Mouse (Mus musculus): ENCODE results near the gene Abhd18. TPM values are rescaled to one million over a fixed set of nuclear protein-coding genes. Genes with fewer than 3 reads are reported as not detected.

Gene Abhd18
- polyA plus RNA-seq, 1 experiment from 2014 or later: 8.1 TPM

DNA sequence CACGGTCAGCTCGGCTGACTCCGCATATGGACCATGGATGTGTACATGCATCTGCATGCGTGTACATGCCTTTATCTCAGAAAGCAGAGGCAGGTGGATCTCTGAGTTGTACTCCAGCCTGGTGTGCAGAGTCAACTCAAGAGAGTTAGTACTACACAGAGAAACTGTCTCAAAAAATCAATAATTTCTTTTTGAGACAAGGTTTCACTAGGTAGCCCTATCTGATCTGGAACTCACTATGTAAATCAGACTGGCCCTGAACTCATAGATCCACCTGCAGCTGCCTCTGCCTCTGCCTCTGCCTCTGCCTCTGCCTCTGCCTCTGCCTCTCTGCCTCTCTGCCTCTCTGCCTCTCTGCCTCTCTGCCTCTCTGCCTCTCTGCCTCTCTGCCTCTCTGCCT lies 91.8 kb downstream of the Abhd18 start:
- Histone ChIP-seq H3K27ac (ENCODE audit: low read depth, low read length) (no peak overlapping the region), H3K4me1 (replicated peaks; ENCODE audit: control insufficient read depth, insufficient read depth, low read length) (no peaks in the 10 kb centered on the region), H3K4me3 (ENCODE audit: low read depth, low read length) (no peak overlapping the region), H3K27me3 (replicated peaks; ENCODE audit: control insufficient read depth, insufficient read depth, low read length) (no peaks in the 10 kb centered on the region), H3K36me3 (ENCODE audit: control insufficient read depth, insufficient read depth, low read length) (peaks cover 6% of the 10 kb centered on the region; the same call in 1 of the 2 replicates), H3K9ac (ENCODE audit: low read depth, low read length) (no peak overlapping the region), H3K4me2 (no peak overlapping the region), H3K9me3 (ENCODE audit: control insufficient read depth, low read length) (no peaks in the 10 kb centered on the region)
- 91% methylated on average over 4 of the region's 4 CpGs for WGBS
- no peak for DNase-seq (ENCODE audit: low spot score)
- no peak for ATAC-seq (replicated peaks; ENCODE audit: low FRiP score)

DNA sequence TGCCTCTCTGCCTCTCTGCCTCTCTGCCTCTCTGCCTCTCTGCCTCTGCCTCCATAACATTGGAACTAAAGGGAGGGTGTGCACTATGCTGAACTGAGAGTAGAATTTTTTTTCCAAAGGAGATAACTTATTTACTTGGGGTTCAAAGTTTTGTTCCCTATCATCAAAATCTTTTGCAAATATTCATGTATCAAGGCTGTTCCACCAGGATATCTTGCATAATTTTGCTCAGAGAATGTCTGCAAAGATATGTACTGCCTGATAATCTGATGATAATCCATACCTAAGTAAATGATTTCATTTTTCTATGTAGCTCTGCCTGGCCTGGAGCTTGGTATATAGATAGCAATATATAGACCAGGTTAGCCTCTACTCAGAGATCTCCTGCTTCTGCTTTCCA lies 92.2 kb downstream of the Abhd18 start:
- no peak for DNase-seq (ENCODE audit: low spot score)
- no peak overlapping the region for H3K9ac ChIP-seq (ENCODE audit: low read depth, low read length)
- H3K36me3 ChIP-seq (ENCODE audit: control insufficient read depth, insufficient read depth, low read length): 0 out of 2 replicates have a peak, but pooled peaks cover 2% of the 10 kb centered on the region
- H3K9me3 ChIP-seq (ENCODE audit: control insufficient read depth, low read length): no peaks in the 10 kb centered on the region
- no peak overlapping the region for H3K4me3 ChIP-seq (ENCODE audit: low read depth, low read length)
- no peak overlapping the region for H3K27ac ChIP-seq (ENCODE audit: low read depth, low read length)
- ATAC-seq (replicated peaks; ENCODE audit: low FRiP score): no peak
- no peak overlapping the region for H3K4me2 ChIP-seq
- H3K27me3 ChIP-seq (replicated peaks; ENCODE audit: control insufficient read depth, insufficient read depth, low read length): no peaks in the 10 kb centered on the region
- no peaks in the 10 kb centered on the region for H3K4me1 ChIP-seq (replicated peaks; ENCODE audit: control insufficient read depth, insufficient read depth, low read length)

DNA sequence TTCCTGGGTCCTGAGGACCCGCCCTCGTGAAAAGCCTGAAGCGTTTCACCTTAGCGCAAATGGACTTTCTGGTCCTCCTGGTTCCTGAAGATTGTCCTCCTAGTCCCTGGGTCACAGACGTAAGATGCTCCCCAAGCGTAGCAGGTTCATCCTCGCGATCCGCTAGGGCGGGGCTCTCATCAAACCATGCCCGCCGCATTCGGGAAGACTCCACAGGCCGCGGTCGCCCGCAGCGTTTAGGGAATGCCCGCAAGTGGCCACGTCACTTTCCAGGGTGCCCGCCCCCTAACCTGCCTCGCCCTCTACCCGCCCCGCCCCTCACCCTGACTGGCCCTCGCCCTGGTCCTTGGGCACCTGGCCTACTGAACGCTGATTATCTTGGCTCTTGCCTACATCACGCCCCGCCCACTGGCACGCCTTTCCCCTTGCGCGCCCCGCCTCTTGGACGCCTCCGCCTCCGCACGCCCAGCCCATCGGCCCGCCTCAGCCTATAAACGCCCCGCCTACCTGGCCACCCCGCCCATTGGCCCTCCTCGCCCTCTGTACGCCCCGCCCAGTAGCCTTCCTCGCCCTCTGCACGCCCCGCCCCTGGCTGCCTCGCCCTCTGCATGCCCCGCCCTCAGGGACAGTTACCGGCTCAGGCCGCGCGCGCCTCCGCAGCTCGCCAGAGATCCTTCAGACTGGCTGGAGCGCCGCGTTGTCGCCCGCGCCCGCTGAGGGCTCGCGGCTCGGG lies 102.6 kb downstream of the Abhd18 start, which contains the start of gene Larp1b:
Gene Larp1b (plus strand): TSS at position 659 of the 733 bp plus-strand sequence.
- peak within 1 kb of the TSS; percentile 73 for H3K9ac ChIP-seq (ENCODE audit: low read depth, low read length)
- DNase-seq (ENCODE audit: low spot score) (peak; percentile 100), ATAC-seq (replicated peaks; ENCODE audit: low FRiP score) (peak; percentile 92)
- no peaks in the 10 kb centered on the region for H3K9me3 ChIP-seq (ENCODE audit: control insufficient read depth, low read length)
- WGBS: under 1% methylated on average over 63 of the region's 66 CpGs
- H3K27ac ChIP-seq (ENCODE audit: low read depth, low read length): peak within 1 kb of the TSS; percentile 91
- H3K4me3 ChIP-seq (ENCODE audit: low read depth, low read length): peak within 1 kb of the TSS; percentile 78
- H3K27me3 ChIP-seq (replicated peaks; ENCODE audit: control insufficient read depth, insufficient read depth, low read length): peaks cover 6% of the 10 kb centered on the region; the same call in 1 of the 2 replicates
- no peaks in the 10 kb centered on the region for H3K4me1 ChIP-seq (replicated peaks; ENCODE audit: control insufficient read depth, insufficient read depth, low read length)
- no peaks in the 10 kb centered on the region for H3K36me3 ChIP-seq (ENCODE audit: control insufficient read depth, insufficient read depth, low read length)
- H3K4me2 ChIP-seq: peak within 1 kb of the TSS; percentile 86

DNA sequence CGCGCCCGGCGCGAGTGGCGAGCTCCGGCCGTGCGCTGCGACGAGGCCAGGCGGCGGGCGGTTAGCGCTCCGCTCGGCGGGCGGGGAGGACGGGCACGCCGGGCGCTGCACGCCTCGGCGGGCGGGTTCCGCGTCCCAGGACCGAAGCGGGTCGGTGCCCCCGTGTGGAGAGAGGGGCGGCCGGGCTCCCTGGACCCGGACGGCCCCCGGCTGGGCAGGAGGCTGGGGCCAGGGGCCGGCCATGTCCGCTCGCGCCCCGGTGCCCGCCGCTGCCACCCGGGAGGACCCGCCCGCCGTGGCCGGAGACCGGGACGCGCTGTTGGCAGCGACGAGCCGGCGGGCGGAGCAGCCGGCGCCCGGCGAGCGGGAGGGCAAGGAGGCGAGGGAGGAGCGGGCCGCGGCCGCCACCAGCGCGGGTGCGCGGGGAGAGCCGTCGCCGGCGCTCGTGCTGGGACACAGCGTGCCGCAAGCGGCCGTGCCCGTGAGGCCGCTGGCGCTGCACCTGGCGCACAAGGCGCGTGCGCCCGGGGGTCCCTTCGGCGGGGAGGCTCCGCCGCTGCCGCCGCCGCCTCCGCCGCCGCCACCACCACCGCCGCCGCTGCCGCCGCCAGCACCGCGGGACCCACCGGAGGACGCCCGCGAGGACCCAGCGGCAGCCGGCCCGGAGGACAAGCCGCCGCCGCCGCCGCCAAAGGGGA lies 103.3 kb downstream of the Abhd18 start:
- H3K9me3 ChIP-seq (ENCODE audit: control insufficient read depth, low read length): no peaks in the 10 kb centered on the region
- DNase-seq (ENCODE audit: low spot score) (no peak), ATAC-seq (replicated peaks; ENCODE audit: low FRiP score) (peak; percentile 24)
- peak overlapping the region; percentile 78 for H3K4me3 ChIP-seq (ENCODE audit: low read depth, low read length)
- H3K9ac ChIP-seq (ENCODE audit: low read depth, low read length): peak overlapping the region; percentile 73
- WGBS: 1% methylated on average over 60 of the region's 118 CpGs
- peak overlapping the region; percentile 91 for H3K27ac ChIP-seq (ENCODE audit: low read depth, low read length)
- no peaks in the 10 kb centered on the region for H3K36me3 ChIP-seq (ENCODE audit: control insufficient read depth, insufficient read depth, low read length)
- peaks cover 6% of the 10 kb centered on the region; the same call in 1 of the 2 replicates for H3K27me3 ChIP-seq (replicated peaks; ENCODE audit: control insufficient read depth, insufficient read depth, low read length)
- no peaks in the 10 kb centered on the region for H3K4me1 ChIP-seq (replicated peaks; ENCODE audit: control insufficient read depth, insufficient read depth, low read length)
- peak overlapping the region; percentile 86 for H3K4me2 ChIP-seq

DNA sequence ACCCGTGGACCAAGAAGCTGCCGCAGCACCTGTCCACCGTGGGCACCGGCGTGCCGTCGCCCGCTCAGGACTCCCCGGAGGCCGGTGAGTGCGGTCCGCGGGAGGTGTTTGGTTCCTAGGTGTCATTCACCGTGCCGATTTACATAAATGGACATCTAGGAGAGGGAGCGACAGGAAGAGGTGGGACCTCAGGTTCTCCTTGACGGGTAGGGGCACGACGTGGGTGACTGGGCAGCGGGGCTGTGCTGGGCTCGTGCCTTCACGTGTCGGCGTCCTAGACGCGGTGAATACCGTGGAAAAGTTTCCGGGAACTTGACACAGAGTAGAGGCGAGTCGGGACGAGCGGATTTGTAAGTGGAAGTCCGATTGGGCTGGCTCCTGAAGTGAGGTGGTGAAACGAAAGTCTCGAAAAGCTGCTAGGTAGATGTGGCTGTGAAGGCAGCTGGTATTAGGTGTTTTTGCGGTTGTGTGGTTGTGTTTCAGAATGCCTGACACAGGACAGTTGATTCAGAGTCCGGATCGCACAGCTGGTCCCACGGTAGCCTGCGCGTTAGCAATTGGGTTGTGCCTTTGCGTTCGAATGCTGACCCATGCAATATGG lies 103.9 kb downstream of the Abhd18 start:
- H3K9me3 ChIP-seq (ENCODE audit: control insufficient read depth, low read length): no peaks in the 10 kb centered on the region
- under 1% methylated on average over 43 of the region's 43 CpGs for WGBS
- peak overlapping the region; percentile 73 for H3K9ac ChIP-seq (ENCODE audit: low read depth, low read length)
- H3K4me2 ChIP-seq: peak overlapping the region; percentile 86
- peak overlapping the region; percentile 91 for H3K27ac ChIP-seq (ENCODE audit: low read depth, low read length)
- H3K4me3 ChIP-seq (ENCODE audit: low read depth, low read length): peak overlapping the region; percentile 78
- peak; percentile 34; the same call in 1 of the 2 replicates for ATAC-seq (replicated peaks; ENCODE audit: low FRiP score)
- H3K27me3 ChIP-seq (replicated peaks; ENCODE audit: control insufficient read depth, insufficient read depth, low read length): peaks cover 6% of the 10 kb centered on the region; the same call in 1 of the 2 replicates
- H3K36me3 ChIP-seq (ENCODE audit: control insufficient read depth, insufficient read depth, low read length): no peaks in the 10 kb centered on the region
- peak; percentile 79 for DNase-seq (ENCODE audit: low spot score)
- H3K4me1 ChIP-seq (replicated peaks; ENCODE audit: control insufficient read depth, insufficient read depth, low read length): no peaks in the 10 kb centered on the region

DNA sequence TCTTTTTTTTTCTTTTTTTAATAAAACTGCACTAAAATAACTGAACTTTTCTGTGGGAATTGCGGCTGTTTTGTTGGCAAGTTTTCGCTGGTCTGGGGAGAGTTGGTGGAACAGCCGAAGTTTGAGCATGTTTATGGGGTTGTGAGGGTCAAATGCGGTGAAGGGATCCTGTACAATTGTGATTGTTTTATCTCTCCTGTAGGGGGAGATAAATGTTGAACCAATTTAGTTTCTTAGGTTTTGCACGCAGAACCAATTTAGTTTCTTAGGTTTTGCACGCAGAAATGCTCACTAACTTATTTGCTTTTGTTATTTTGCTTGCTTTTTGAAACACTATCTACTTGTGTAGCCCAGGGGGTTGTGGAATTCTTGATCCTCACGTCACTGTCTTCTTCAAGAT lies 104.6 kb downstream of the Abhd18 start:
- Histone ChIP-seq H3K9me3 (ENCODE audit: control insufficient read depth, low read length) (no peaks in the 10 kb centered on the region), H3K27me3 (replicated peaks; ENCODE audit: control insufficient read depth, insufficient read depth, low read length) (peaks cover 6% of the 10 kb centered on the region; the same call in 1 of the 2 replicates), H3K4me1 (replicated peaks; ENCODE audit: control insufficient read depth, insufficient read depth, low read length) (no peaks in the 10 kb centered on the region), H3K4me3 (ENCODE audit: low read depth, low read length) (peak overlapping the region; percentile 78), H3K27ac (ENCODE audit: low read depth, low read length) (no peak overlapping the region), H3K4me2 (peak overlapping the region; percentile 86), H3K9ac (ENCODE audit: low read depth, low read length) (peak overlapping the region; percentile 73; the same call in 1 of the 2 replicates), H3K36me3 (ENCODE audit: control insufficient read depth, insufficient read depth, low read length) (no peaks in the 10 kb centered on the region)
- ATAC-seq (replicated peaks; ENCODE audit: low FRiP score): no peak
- no peak for DNase-seq (ENCODE audit: low spot score)
- 12% methylated on average over 7 of the region's 7 CpGs for WGBS

DNA sequence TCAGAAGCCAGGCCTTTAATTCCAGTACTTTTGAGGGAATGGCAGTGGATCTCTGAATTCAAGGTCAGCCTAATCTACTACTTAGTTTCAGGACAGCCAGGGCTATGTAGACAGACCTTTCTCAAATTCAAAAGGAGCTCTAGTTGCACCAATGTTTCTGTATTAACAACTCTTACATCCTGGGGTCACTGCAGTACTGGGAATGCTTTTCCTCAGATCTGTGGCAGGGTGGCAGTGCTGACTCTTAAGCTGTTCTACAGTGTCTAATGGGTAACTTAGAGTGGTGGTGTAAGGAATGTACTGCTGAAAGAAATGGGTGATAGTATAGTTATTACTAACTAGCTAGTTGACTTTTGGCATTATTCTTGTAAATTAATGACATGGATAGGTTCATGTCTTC lies 105.8 kb downstream of the Abhd18 start:
- Histone ChIP-seq H3K36me3 (ENCODE audit: control insufficient read depth, insufficient read depth, low read length) (no peaks in the 10 kb centered on the region), H3K27ac (ENCODE audit: low read depth, low read length) (no peak overlapping the region), H3K9ac (ENCODE audit: low read depth, low read length) (no peak overlapping the region), H3K4me3 (ENCODE audit: low read depth, low read length) (no peak overlapping the region), H3K4me1 (replicated peaks; ENCODE audit: control insufficient read depth, insufficient read depth, low read length) (no peaks in the 10 kb centered on the region), H3K9me3 (ENCODE audit: control insufficient read depth, low read length) (no peaks in the 10 kb centered on the region), H3K27me3 (replicated peaks; ENCODE audit: control insufficient read depth, insufficient read depth, low read length) (peaks cover 6% of the 10 kb centered on the region; the same call in 1 of the 2 replicates), H3K4me2 (no peak overlapping the region)
- ATAC-seq (replicated peaks; ENCODE audit: low FRiP score) (no peak), DNase-seq (ENCODE audit: low spot score) (no peak)

DNA sequence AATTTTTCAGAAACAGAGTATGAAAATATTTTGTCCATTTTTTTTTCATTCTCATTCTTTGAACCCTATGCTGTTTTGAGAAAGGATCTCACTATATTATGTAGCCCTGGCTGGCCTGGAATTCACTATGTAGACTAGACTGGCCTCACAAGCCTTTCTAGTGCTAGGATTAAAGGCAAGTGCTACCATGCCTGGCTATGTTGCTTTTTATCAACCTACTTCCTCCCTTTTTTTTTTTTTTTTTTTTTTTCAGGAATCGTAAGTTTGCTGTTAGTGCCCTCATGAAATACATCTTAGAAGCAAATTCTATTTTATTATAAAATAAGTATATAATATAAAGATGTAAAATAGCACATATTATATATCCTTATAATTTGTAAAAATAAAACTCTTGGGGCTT lies 108.0 kb downstream of the Abhd18 start:
- Histone ChIP-seq H3K9me3 (ENCODE audit: control insufficient read depth, low read length) (no peaks in the 10 kb centered on the region), H3K27me3 (replicated peaks; ENCODE audit: control insufficient read depth, insufficient read depth, low read length) (no peaks in the 10 kb centered on the region), H3K9ac (ENCODE audit: low read depth, low read length) (no peak overlapping the region), H3K36me3 (ENCODE audit: control insufficient read depth, insufficient read depth, low read length) (no peaks in the 10 kb centered on the region), H3K27ac (ENCODE audit: low read depth, low read length) (no peak overlapping the region), H3K4me3 (ENCODE audit: low read depth, low read length) (no peak overlapping the region), H3K4me1 (replicated peaks; ENCODE audit: control insufficient read depth, insufficient read depth, low read length) (no peaks in the 10 kb centered on the region), H3K4me2 (no peak overlapping the region)
- WGBS: 77% methylated on average over 1 of the region's 1 CpGs
- ATAC-seq (replicated peaks; ENCODE audit: low FRiP score) (no peak), DNase-seq (ENCODE audit: low spot score) (no peak)

Measured in liver, embryonic 11.5 days (tissue).